Mouse (Mus musculus) heart, embryonic 10.5 days (tissue): ENCODE data around the gene Hivep1. TPM values are rescaled to one million over a fixed set of nuclear protein-coding genes. Genes with fewer than 3 reads are reported as not detected.

Experiments used
- DNase-seq: peaks from one replicate; pipeline ENCODE4 v3.0.0-alpha.2; 2017; ENCODE audit warnings: low spot score
- H3K27ac ChIP-seq: fragments of 300-500 bp; sonication (generic); 2 replicates; pipeline ENCODE4 v1.5.1; 2016; ENCODE audit warnings: mild to moderate bottlenecking
- H3K27me3 ChIP-seq: fragments of 300-500 bp; sonication (generic); 2 replicates; pipeline ENCODE4 v1.6.1; 2016; ENCODE audit warnings: mild to moderate bottlenecking; ENCODE audit not compliant: poor library complexity, insufficient read depth, severe bottlenecking
- H3K36me3 ChIP-seq: fragments of 300-500 bp; sonication (generic); 2 replicates; pipeline ENCODE4 v1.6.1; 2016; ENCODE audit warnings: mild to moderate bottlenecking, moderate library complexity
- H3K4me1 ChIP-seq: fragments of 300-500 bp; sonication (generic); 2 replicates; pipeline ENCODE4 v1.6.1; 2016; ENCODE audit warnings: mild to moderate bottlenecking
- H3K4me3 ChIP-seq: fragments of 300-500 bp; sonication (generic); 2 replicates; pipeline ENCODE4 v1.5.1; 2016; ENCODE audit warnings: mild to moderate bottlenecking, moderate library complexity
- H3K9me3 ChIP-seq: fragments of 300-500 bp; sonication (generic); 2 replicates; pipeline ENCODE4 v1.6.1; 2016; ENCODE audit warnings: mild to moderate bottlenecking, moderate library complexity
- WGBS: fragments of 180-500 bp; shearing (Covaris S2); methylation state at CpG from one replicate; pipeline ENCODE4 v1.1.7; 2016; 5-methylcytosine and 5-hydroxymethylcytosine counted together
- polyA plus RNA-seq: library from polyadenylated mRNA; unstranded; fragments of >200 nt; fragmentation: Nextera tagmentation; extraction: Ambion mirVana; gene quantifications from 2 replicates; pipeline ENCODE4 v1.2.1, GENCODE M21; 2016

The Hivep1 gene
- polyA plus RNA-seq, 1 experiment from 2014 or later: 8.2 TPM

DNA sequence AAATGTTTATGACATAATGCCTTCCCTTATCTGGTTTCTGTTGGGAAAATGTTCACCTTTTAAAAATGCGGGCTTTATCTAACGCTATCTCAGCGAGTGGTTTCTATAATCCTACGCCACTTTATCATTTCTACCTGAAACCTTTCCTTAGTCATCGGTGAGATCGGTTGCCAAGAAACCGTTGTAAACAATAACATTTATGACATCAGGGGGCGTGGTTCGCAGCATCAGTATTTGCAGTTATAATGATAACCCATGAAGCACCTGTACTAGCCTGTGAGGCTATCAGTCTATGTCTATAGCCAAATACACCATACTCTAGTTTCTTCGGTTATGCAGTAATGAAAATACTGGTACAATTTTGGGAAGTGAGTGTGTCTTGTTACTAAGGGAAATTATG lies 177.0 kb downstream of the Hivep1 start:
- no peaks in the 10 kb centered on the region for H3K4me1 ChIP-seq
- H3K27ac ChIP-seq: no peak overlapping the region
- H3K9me3 ChIP-seq: no peaks in the 10 kb centered on the region
- 87% methylated on average over 10 of the region's 10 CpGs for WGBS
- no peaks in the 10 kb centered on the region for H3K36me3 ChIP-seq
- H3K4me3 ChIP-seq: no peak overlapping the region
- H3K27me3 ChIP-seq: no peaks in the 10 kb centered on the region
- no peak for DNase-seq

DNA sequence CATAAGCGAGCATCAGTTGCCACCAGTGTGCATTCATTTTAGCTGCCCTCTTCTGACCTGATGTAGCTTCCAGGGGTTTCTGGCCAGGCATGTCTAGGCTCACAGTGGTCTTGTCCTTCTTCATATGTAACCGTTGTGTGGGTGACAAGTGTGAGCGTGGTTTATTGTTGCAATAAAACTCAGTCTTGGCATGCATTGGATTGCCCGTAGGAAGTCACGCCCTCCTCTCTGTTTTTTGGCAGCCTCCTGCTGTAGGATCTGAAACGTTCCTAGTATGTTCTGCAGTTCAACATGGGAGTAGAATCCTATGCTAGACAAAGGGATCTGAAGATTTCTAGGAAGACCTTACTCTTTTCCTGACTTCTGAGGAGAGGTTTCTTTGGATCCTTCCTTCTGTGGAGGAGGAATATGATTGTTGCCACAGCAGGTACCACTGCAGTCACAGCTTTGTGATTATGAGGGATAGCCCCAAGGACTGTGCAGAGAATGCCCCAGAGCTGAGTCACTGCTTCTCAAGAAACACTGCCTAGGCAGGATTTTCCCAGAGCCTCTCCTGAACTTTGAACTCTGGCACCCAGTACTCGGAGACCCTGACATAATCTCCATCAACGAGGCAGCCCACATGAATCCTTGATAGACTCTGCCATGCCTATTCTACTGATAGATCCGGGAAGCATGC lies 182.1 kb downstream of the Hivep1 start:
- Histone ChIP-seq H3K27ac (no peak overlapping the region), H3K4me3 (no peak overlapping the region), H3K4me1 (no peaks in the 10 kb centered on the region), H3K36me3 (no peaks in the 10 kb centered on the region), H3K9me3 (no peaks in the 10 kb centered on the region), H3K27me3 (no peaks in the 10 kb centered on the region)
- DNase-seq: no peak
- 76% methylated on average over 9 of the region's 9 CpGs for WGBS

DNA sequence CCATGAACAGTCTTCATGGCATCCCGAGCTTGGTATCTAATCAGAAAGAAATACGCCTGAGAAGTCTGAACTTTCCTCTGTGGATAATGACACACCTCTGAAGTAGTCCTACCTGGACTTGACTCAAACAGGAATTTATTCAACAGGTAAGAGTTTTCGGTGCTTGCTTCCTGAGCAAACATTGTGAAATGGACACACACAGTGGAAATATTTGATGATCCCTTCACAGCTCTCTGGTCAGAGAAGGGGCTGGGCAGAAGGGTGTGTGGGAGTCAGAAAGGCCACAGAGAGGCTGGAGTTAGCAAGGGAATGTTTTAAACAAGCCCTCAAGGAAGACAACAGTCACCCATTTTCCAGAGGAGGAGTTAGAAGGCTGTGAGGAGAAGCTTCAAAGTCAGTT lies 186.7 kb downstream of the Hivep1 start:
- Histone ChIP-seq H3K36me3 (no peaks in the 10 kb centered on the region), H3K27ac (no peak overlapping the region), H3K4me1 (peaks cover 7% of the 10 kb centered on the region; the same call in 1 of the 2 replicates), H3K9me3 (no peaks in the 10 kb centered on the region; the same call in 1 of the 2 replicates), H3K4me3 (no peak overlapping the region), H3K27me3 (no peaks in the 10 kb centered on the region)
- no peak for DNase-seq
- WGBS: 80% methylated on average over 3 of the region's 3 CpGs

DNA sequence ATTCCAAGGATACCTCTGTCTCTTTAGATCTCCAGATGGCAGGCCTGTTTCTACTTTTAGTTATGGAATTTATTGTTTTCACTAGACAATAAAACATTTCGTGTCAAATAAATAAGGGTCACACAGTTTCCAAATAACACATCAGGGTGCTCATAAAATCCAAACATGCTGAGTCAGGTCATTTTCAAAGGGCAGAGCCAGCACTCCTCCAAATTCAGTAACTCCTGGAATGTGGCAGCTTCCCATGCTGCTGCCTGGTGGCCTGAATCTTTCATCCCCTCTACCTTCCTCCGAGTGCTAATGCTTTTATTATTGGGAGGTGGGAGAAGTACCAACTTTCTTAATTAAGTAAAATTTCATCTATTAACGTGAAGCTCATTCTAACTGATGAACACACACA lies 190.3 kb downstream of the Hivep1 start:
- Histone ChIP-seq H3K27me3 (no peaks in the 10 kb centered on the region), H3K36me3 (no peaks in the 10 kb centered on the region), H3K4me1 (peaks cover 29% of the 10 kb centered on the region), H3K9me3 (no peaks in the 10 kb centered on the region; the same call in 1 of the 2 replicates), H3K27ac (no peak overlapping the region), H3K4me3 (no peak overlapping the region)
- WGBS: 55% methylated on average over 3 of the region's 3 CpGs
- DNase-seq: no peak

Other genes starting within 250 kb of the Hivep1 start
- 0.17 and 0.60 TPM in 2 replicates for gene Adtrp, start 204.3 kb upstream of the Hivep1 start, polyA plus RNA-seq
- 6.1 and 7.6 TPM in 2 replicates for gene Edn1, start 249.5 kb downstream of the Hivep1 start, polyA plus RNA-seq